Mouse (Mus musculus) Muller cell, postnatal 12 days (primary cell): ENCODE data around the gene Chrng.

ENCODE experiments used
- DNase-seq: peaks from one replicate; pipeline ENCODE4 v3.0.0-alpha.2; 2015; ENCODE audit errors: inconsistent ontology term

The Chrng gene

GRCm38 (mm10) chr1:87198119-87199065 is 6.1 kb upstream of the Chrng start:
- DNase-seq = no peak

DNA sequence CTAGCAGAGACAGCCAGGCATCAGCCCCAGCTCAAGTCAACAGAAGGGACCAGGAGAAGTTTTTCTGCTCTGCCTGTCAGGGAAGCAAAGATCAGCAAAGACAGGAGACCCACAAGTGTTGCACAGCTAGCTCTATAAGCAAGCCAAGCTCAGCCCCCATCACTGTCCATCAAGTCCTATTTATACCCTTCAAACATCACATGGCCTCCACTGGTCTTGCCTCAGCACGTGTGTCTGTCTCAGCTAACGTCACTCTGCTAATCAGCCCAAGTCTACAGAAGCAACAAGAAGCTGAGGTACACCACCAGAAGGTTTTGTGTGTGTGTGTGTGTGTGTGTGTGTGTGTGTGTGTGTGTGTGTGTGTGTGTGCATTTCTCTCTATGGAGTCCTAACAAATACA is 3.6 kb upstream of the Chrng start:
- no peak for DNase-seq

DNA sequence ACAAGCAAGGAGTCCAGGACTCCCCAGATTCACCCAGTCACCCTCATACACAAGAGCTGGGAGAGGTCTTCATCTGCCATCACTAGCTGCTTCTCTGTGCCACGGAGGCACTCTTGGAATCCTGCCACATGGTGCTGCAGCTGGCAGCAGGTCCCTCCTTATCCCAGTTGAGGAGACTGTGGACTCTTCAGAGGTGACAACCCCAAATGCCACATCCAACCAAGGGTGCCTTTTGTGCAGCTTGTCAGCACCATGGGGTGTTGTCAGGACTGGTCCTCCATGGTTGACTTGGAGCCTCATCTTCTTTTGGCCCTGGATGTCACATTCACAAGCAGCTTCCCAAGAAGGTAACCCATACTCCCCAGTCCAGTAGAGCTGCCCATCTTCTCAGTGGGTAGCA is 2.6 kb upstream of the Chrng start:
- no peak for DNase-seq

GRCm38 (mm10) chr1:87203779-87204178 is 678 bp upstream of the Chrng start:
- DNase-seq = no peak

- DNase-seq = no peak
Measured at GRCm38 (mm10) chr1:87205038-87205437, 581 bp downstream of the Chrng start.

DNA sequence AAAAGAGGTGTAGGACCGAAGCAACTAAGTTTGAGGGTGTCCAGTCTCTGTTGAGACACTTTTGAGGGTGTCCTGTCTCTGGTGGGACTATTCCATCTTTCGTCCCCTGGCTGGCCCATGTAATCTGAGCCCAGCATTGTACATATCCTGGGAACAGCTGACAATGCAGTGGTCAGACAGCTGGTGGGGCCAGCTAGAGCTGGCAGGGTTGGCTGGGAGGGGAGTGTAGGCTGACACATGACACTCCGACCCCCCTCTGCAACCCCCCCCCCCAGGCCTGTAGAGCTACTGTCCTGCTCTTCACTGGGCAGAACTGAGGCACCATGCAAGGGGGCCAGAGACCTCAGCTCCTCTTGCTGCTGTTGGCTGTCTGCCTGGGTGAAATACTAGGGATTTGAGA is 1.0 kb downstream of the Chrng start:
- no peak for DNase-seq

DNA sequence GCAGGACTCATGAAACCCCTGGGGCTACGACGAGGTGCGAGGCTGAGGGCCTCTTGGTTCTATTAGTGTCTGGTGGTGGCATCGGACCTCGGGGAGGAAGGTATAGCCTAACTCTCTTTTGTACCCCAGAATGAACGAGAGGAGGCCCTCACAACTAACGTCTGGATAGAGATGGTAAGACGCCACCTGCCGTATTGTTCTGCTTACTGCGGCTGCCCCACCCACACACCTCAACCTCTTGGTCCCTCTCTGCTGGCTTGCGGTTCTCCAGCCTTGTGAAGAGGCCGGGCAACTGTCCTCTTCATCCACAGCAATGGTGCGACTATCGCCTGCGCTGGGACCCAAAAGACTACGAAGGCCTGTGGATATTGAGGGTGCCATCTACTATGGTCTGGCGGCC is 1.9 kb downstream of the Chrng start:
- no peak for DNase-seq

GRCm38 (mm10) chr1:87211431-87211830 is 7.0 kb downstream of the Chrng start:
- no peak for DNase-seq

- peak; percentile 95 for DNase-seq
Measured at GRCm38 (mm10) chr1:87213735-87214704, 9.6 kb downstream of the Chrng start, which contains the start of gene Eif4e2. Gene Eif4e2 (plus strand): TSS chr1:87213914.

- DNase-seq = no peak
Measured at GRCm38 (mm10) chr1:87214748-87215147, 10.3 kb downstream of the Chrng start.

DNA sequence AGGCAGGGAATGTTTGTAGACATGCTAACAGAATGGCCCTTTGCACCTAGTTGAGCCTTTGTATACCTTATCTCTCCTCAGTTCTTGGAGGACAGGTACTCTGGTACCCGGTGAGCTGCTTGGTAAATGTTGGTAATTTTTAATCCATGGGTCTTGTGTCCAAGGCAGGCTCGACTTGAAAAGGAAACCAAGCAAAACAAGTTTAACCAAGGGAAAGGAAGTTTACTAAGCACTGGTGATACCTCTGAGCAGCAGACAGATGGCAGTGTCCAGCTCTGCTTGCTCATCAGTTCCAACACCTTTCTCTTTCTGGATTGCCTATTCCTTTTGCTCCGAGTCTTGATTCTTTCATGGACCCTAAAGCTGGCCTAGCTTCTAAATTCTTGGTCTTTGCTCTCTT is 13.5 kb downstream of the Chrng start:
- DNase-seq = peak; percentile 25

- no peak for DNase-seq
Measured at GRCm38 (mm10) chr1:87225739-87226138, 21.3 kb downstream of the Chrng start.

GRCm38 (mm10) chr1:87226409-87227159 is 22.1 kb downstream of the Chrng start:
- DNase-seq = no peak

- no peak for DNase-seq
Measured at GRCm38 (mm10) chr1:87227160-87227550, 22.7 kb downstream of the Chrng start.

DNA sequence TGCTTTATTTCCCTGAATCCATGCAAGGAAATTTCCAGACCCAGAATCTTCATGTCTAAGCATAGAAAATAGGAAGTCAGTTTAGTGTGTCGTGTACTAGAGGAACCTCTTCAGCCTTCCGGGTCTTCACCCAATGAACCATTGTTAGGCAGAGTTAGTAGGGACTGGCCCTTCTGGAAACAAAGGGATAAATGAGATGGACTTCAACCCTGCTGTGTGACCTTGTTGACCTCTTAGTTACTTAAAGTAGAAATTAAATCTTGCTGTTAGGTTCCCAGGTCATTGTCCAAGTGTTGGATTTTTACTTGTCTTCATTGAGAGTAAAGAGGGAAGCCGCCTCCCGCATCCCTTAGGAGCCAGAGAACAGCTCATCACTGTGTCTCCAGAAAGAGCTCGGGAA is 26.1 kb downstream of the Chrng start:
- no peak for DNase-seq

DNA sequence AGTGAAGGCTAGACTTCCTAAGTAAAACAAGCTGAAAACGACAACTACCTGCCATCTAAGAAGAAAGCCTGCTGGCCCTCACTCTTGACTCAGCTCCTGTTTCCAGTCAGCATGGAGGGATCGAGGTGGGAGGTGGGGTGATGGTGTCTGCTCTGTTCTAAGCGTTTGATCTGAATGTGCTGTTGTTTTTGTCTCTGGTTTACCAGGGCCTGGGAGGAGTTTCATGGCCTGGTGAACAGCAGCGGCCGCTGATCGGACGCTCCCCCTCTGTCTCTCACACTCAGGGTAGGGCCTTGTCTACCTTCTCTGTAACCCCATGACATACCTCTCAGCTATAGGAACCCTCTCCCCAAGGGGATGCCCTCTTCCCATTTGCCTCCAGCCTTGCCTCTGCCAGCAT is 27.7 kb downstream of the Chrng start:
- no peak for DNase-seq

GRCm38 (mm10) chr1:87239056-87239455 is 34.6 kb downstream of the Chrng start:
- DNase-seq = peak; percentile 56

DNA sequence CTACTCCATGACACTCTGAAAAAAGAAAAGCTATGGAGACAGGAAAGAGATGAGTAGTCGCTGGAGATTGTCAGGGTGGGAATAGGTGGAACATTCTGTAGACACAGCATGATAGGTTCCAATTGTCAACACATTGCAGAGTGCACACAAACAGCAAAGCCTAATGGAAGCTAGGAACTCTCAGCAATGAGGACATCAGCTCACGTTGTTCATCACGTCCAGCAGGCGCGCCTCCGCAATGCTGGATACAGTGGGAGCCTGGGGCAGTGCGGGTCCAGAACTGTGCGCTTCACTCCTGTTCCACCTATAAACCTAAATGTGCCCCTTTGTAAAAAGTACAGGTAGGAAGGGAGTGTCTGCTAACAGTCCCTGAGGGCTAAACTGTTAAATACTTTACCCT is 38.6 kb downstream of the Chrng start:
- DNase-seq = no peak

GRCm38 (mm10) chr1:87245430-87245829 is 41.0 kb downstream of the Chrng start:
- DNase-seq = no peak

DNA sequence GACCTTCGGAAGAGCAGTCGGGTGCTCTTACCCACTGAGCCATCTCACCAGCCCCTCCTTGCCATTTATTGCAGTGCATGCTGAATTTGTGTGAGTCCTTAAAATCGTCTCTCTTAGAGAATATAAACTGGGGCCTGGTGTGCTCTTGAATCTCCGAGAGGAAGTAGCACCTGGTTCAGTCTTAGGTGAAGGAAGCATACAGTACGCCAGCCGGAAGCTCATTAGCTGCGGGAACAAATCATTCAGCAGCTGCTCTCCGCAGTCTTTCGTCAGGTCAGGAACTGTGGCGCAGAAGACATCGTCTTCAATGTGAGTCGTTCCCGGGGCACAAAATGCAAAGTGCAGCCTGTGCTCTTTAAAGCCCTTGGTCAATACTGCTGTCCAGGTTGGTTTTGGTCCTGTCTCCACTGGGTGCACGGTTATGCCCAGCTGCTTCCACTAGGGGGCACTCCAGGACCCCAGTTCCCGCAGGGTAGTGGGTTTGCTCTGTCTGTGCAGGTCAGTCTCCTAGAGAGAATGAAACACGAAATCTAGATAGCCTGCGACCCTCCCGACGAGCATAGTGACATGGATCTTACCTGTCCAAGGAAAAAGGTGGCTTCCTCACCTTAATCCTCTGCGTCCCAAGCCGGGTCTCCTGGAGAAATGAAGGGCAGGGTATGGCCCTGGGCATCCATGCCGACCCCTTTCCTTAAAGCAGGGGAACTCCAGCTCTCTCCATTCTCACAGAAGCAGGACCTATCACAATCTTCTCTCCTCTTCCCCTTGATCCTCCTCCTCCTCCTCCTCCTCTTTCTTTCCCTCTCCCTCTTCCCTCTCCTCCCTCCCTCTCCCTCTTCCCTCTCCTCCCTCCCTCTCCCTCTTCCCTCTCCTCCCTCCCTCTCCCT is 41.7 kb downstream of the Chrng start:
- DNase-seq = peak; percentile 84
